Mouse (Mus musculus) gastrocnemius, postnatal 10 days (tissue): ENCODE results near the gene Rbck1. TPM values are rescaled to one million over a fixed set of nuclear protein-coding genes. Genes with fewer than 3 reads are reported as not detected.

ENCODE experiments used
- DNase-seq: peaks from one replicate; pipeline ENCODE4 v3.0.0; 2021; ENCODE audit warnings: mixed read lengths
- total RNA-seq, 2 experiments: library from RNA; stranded (reverse); gene quantifications; 2 replicates each; pipeline ENCODE4 v1.2.3; 2021

Gene Rbck1
- total RNA-seq, 2 experiments from 2014 or later: 40.7 to 48.6 TPM

DNA sequence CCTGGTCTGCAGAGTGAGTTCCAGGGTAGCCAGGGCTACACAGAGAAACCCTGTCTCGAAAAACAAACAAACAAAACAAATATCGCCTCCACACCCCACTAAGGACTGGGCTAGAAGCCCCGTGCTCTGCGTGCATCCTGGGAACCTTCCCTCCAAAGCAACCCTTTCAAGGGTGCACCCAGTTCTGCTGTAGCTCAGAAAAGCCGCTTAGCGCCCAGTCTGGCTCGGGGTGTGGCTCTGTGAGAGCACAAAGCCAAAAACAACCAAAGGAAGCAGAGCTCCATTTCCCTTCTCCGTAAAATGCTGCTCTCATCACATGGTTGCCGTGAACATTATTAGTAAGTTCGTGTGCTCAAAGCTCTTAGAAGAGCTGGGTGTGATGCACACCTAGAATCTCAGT lies 11.9 kb upstream of the Rbck1 start:
- DNase-seq: no peak

- DNase-seq: peak; percentile 69
Measured at GRCm38 (mm10) chr2:152343329-152344213, 11.1 kb upstream of the Rbck1 start, which contains the start of gene Trib3. Gene Trib3 (minus strand): TSS chr2:152344032.

GRCm38 (mm10) chr2:152339631-152340179 lies 7.3 kb upstream of the Rbck1 start:
- DNase-seq: no peak

GRCm38 (mm10) chr2:152338319-152338718 lies 5.9 kb upstream of the Rbck1 start:
- no peak for DNase-seq

GRCm38 (mm10) chr2:152337591-152338212 lies 5.2 kb upstream of the Rbck1 start:
- no peak for DNase-seq

GRCm38 (mm10) chr2:152336856-152337255 lies 4.4 kb upstream of the Rbck1 start:
- no peak for DNase-seq

- DNase-seq: no peak
Measured at GRCm38 (mm10) chr2:152335289-152335820, 2.9 kb upstream of the Rbck1 start.

DNA sequence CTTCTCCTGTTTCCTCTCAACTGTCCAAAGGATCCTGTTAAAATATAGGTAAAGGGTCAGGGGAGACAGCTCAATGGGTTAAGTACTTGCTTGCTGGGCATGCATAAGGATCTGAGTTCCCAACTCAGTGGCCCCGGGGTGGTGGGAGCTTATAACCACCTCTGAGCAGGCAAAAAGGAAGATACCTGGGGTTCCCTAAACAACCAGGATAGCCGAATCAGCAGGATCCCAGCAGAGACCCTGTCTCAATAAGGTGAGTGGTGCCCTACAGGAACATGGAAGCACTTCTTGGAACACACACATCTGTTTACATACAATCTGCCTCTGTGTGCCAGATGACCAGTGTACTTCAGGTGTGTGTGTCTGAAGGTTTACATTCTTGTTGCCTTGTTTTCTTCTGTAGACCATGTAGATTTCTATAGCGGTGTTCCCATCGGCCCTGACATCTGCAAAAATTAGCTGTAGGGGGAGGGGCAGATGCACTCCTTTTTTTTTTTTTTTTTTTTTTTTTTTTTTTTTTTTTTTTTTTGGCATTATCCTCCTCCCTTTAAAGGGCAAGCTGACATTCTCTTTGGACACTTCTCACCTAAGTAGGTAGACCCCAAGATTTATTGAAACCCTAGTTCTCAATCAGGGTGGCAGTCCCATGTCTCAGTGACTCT lies 1.0 kb upstream of the Rbck1 start:
- DNase-seq: no peak

DNA sequence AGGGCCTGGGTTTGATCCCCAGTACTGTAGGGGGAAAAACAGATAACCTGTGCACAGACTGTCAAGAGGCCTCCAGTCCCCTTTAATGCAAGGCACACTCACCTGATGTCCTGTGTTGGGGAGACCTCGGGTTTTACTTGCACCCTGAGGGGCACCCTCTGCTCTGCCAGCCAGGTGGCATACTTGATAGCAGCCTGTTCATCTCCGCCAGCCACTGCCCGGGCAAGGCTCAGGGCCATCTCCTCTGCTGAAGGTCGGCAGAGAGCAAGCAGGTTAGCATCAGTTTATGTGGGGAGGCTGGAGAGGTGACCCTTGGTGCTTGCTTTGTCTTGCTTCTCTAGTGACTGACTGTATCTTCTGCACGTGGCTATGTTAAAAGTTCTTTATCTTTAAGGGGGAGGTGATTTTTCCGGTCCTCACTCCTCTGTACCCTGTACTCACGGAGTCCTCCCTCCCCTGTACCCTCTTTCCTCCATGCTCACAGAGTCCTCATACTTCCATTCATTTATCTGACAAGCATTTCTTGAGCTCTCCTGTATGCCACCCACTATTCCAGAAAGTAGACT lies 1.5 kb downstream of the Rbck1 start:
- no peak for DNase-seq

GRCm38 (mm10) chr2:152327980-152328379 lies 4.5 kb downstream of the Rbck1 start:
- no peak for DNase-seq

- DNase-seq: no peak
Measured at GRCm38 (mm10) chr2:152326654-152327053, 5.8 kb downstream of the Rbck1 start.

DNA sequence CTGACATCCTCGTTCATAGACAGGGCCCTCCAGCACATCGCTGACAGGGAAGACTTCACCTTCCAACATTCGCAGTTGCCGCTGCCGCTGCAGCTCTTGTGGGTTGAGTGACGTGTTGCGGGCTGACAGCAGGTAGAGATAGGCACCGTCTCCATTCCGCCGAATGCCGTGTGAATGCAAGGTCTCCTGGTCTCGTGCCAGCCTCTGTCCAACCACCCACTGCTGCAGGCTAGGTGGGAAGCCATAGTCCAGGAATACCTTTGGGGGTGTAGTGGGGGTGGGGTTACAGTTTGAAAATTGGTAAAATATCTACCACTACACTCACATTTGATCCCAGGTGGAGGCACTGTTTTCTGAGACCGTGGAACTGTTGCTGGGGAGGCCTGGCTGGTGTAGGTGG lies 6.3 kb downstream of the Rbck1 start:
- DNase-seq: no peak

GRCm38 (mm10) chr2:152324842-152325241 lies 7.6 kb downstream of the Rbck1 start:
- no peak for DNase-seq

DNA sequence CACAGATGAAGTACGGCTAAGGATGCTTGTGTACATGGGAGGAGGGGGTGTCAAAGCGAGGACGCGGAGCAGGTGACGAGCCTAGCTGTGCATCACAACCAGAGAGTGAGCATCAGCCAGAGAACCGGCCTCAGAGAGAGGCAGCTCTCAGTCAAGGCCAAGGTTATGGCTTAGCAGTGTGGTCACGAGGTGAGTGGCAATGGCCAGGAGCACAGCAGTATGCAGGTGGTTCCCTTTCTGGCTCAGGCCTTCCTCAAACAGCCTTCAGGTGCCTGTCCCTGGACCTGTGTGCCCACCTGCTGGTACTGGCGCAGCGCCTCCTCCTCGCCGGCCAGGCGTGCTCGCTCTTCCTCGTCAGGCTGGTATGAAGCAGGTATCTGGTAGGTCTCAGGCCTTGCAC lies 8.5 kb downstream of the Rbck1 start:
- no peak for DNase-seq

DNA sequence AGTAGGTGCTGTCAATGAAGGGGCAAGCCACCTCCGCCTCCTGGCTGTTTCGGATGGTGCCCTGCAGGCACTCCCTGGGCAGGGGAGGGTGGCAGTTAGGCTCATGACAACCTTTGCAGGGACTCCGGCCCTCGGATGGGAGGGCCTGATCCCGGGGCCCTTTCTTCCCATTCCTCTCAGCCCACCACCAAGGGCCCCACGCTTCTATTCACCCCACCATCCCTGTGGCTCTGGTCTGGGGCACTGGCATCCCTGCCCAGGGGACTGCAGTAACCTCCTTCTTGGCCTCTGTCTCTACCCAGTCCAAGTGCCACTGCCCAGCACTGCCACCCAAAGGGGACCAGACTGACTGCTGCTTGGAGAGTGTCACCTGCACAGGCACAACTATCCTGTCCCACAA lies 10.3 kb downstream of the Rbck1 start:
- no peak for DNase-seq

DNA sequence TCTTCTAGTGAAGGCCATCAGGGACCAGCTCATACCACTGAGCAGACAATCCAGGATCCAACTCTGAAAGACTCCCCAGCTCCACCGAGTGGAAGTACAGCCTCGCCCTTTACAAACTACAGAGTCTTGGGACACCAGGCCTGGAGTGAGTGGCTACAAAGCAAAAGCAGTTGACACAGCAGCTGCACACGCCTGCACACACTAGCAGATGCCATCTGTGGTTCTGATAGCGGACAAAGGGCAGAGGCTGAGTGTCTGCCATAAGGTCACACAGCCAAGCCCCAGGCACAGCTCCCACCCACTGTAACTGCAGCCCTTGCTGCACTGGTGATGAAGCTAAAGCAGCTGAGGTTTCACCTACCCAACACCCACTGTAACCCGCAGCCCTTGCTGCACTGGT lies 10.9 kb downstream of the Rbck1 start:
- DNase-seq: no peak

- no peak for DNase-seq
Measured at GRCm38 (mm10) chr2:152317054-152317453, 15.4 kb downstream of the Rbck1 start.

GRCm38 (mm10) chr2:152313926-152314325 lies 18.5 kb downstream of the Rbck1 start:
- no peak for DNase-seq

- no peak for DNase-seq
Measured at GRCm38 (mm10) chr2:152312996-152313395, 19.5 kb downstream of the Rbck1 start.

DNA sequence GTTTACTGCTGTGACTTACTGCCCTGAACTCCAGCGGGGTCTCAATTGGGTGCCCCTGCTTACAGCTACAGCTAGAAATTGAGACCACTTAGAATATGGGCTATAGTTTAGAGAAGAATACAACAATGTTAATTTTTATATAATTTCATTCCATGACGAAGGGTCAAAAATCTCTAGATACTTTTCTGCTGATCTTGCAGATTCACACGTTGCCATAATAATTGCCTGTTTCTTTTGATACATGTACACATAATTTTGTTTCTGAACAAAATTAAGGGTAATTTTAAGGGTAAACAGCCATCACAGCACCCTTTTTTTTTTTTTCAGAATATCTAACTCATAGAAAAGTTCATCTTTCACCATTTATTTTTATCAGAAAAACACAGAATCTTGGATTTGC lies 25.3 kb downstream of the Rbck1 start:
- no peak for DNase-seq

DNA sequence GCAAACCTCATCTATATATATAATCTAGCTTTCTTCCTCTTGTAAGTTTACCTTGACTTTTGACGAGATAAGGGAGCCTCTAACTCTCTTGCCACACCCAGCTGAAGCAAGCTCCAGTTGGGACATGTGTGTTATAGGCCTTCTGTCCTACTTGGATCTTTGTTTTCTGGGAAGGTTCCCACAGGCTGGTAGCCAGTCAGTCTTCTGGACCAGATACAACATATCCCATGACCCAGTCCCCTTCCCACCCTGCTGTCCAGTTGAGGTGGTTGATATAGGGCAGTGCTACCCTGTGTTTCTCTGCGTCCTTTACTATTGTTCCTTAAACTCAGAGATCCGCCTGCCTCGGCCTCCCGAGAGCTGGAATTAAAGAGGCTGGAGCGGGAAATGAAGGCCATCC lies 27.0 kb downstream of the Rbck1 start:
- no peak for DNase-seq

DNA sequence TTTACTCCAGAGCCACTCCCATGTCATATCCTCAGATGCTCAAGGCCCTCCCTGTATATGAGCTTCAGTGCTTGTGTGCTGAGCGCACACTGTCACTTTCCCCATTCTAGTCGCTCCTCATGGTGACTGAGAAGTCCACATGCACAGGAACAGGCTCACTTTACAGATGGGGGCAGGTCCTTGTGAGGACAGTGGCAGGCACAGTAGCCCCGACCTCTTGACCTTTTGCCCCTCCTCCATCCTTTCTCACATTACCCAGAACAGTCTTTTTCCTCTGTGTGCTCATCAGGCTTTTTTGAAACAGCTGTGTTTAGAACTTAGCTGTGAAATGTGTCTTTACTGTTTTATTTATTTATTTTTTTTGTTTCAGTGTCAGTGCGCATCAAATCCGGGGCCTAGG lies 28.7 kb downstream of the Rbck1 start:
- DNase-seq: no peak
